Mouse (Mus musculus) CD4-positive naive resting alpha-beta T cell, adult 57 days (primary cell): ENCODE measurements around the gene Gm21834. TPM values are rescaled to one million over a fixed set of nuclear protein-coding genes. Genes with fewer than 3 reads are reported as not detected.

ENCODE experiments used
- total RNA-seq: library from RNA; stranded (reverse); gene quantifications from one replicate; pipeline ENCODE4 v1.2.4, GENCODE M21; 2023

Gene Gm21834
- not detected for total RNA-seq

GRCm38 (mm10) chr17:57742119-57742518 is at the start of gene Gm21834:
Gm21834 (minus strand) TSS chr17:57742219.

GRCm38 (mm10) chr17:57768622-57769610 is 26.9 kb upstream of the Gm21834 start, which contains the start of gene Cntnap5c:
Cntnap5c (plus strand) TSS chr17:57769570.

Other genes starting within 250 kb of the Gm21834 start
- gene Vmn2r120, start 196.7 kb downstream of the Gm21834 start, total RNA-seq = not detected
- not detected for gene Cntnap5c, start 27.4 kb upstream of the Gm21834 start, total RNA-seq